Mouse (Mus musculus) gastrocnemius, postnatal 14 days (tissue): ENCODE results near the gene Tspan8. TPM values are rescaled to one million over a fixed set of nuclear protein-coding genes. Genes with fewer than 3 reads are reported as not detected.
A peak's percentile ranks its signal among the peaks of the same experiment; 100 is the strongest.
"Not testable (repeated sequence)": the region's sequence is repeated elsewhere in the genome, so short reads cannot be mapped to it uniquely, and the experiment has no call there.

Experiments used
- DNase-seq: peaks from one replicate; pipeline ENCODE4 v3.0.0; 2021; ENCODE audit warnings: mixed read lengths
- intact Hi-C: fragments of 180-260 bp; cut with DNase I; formaldehyde crosslinking; loops from one replicate; pipeline ENCODE4 v1.15.1; 2025; ENCODE audit warnings: low total_unique reads
- long read RNA-seq, 2 experiments: library from polyadenylated mRNA; stranded (forward); transcript quantifications; one replicate each; pipeline ENCODE4 v2.0.0; 2021
- total RNA-seq, 2 experiments: library from RNA; stranded (reverse); gene quantifications; 2 replicates each; pipeline ENCODE4 v1.2.3; 2021

Gene Tspan8
- total RNA-seq, result 10 to 100 TPM; 30.9 to 34.9 TPM
- long read RNA-seq, experiment 1, transcript Tspan8-202 (9 exons, 1,156 nt), result major isoform, 14 of 21 reads
- long read RNA-seq, experiment 1, partial matches to known transcripts, result 0 of 21 reads
- long read RNA-seq, experiment 1, other reads (novel, unspliced or antisense), result 2 of 21 reads
- long read RNA-seq, experiment 2, transcript Tspan8-201 (8 exons, 1,244 nt), result minor isoform, 7 of 29 reads
- long read RNA-seq, experiment 2, transcript Tspan8-202 (9 exons, 1,156 nt), result major isoform, 19 of 29 reads
- long read RNA-seq, experiment 2, partial matches to known transcripts, result 1 of 29 reads
- long read RNA-seq, experiment 2, other reads (novel, unspliced or antisense), result 0 of 29 reads

- intact Hi-C loops, result no loop called here
- DNase-seq, result no peak
Observed at GRCm38 (mm10) chr10:115816511-115816910, at the start of gene Tspan8. Gene Tspan8, plus strand, starts transcription at chr10:115816832.

- intact Hi-C loops, result no loop called here
- DNase-seq, result no peak
Observed at GRCm38 (mm10) chr10:115770032-115770431, 46.6 kb upstream of the Tspan8 start.

- intact Hi-C loops, result no loop called here
- no peak for DNase-seq
Observed at GRCm38 (mm10) chr10:115774451-115774850, 42.2 kb upstream of the Tspan8 start.

GRCm38 (mm10) chr10:115775945-115776905 is 40.4 kb upstream of the Tspan8 start:
- peak; percentile 36 for DNase-seq

GRCm38 (mm10) chr10:115777366-115777765 is 39.3 kb upstream of the Tspan8 start:
- intact Hi-C loops, result no loop called here
- DNase-seq, result no peak

More at GRCm38 (mm10) chr10:115775945-115776905, 40.4 kb upstream of the Tspan8 start:
- intact Hi-C loops, result no loop called here

GRCm38 (mm10) chr10:115778624-115779023 is 38.0 kb upstream of the Tspan8 start:
- DNase-seq, result peak; percentile 13
- intact Hi-C loops, result no loop called here

GRCm38 (mm10) chr10:115780239-115781016 is 36.2 kb upstream of the Tspan8 start:
- intact Hi-C loops, result no loop called here
- no peak for DNase-seq

- intact Hi-C loops, result no loop called here
- DNase-seq, result no peak
Observed at GRCm38 (mm10) chr10:115783232-115783631, 33.4 kb upstream of the Tspan8 start.

GRCm38 (mm10) chr10:115790788-115791187 is 25.8 kb upstream of the Tspan8 start:
- DNase-seq, result no peak
- intact Hi-C loops, result no loop called here

GRCm38 (mm10) chr10:115796072-115796788 is 20.4 kb upstream of the Tspan8 start:
- intact Hi-C loops, result no loop called here
- no peak for DNase-seq

- DNase-seq, result no peak
- intact Hi-C loops, result no loop called here
Observed at GRCm38 (mm10) chr10:115801464-115801863, 15.2 kb upstream of the Tspan8 start.

- intact Hi-C loops, result not testable (repeated sequence)
Observed at GRCm38 (mm10) chr10:115803013-115803412, 13.6 kb upstream of the Tspan8 start.

GRCm38 (mm10) chr10:115803765-115804164 is 12.9 kb upstream of the Tspan8 start:
- no peak for DNase-seq
- intact Hi-C loops, result no loop called here

More at GRCm38 (mm10) chr10:115803013-115803412, 13.6 kb upstream of the Tspan8 start:
- not testable (repeated sequence) for DNase-seq

GRCm38 (mm10) chr10:115805987-115806386 is 10.6 kb upstream of the Tspan8 start:
- intact Hi-C loops, result no loop called here
- no peak for DNase-seq

- DNase-seq, result no peak
Observed at GRCm38 (mm10) chr10:115809169-115809568, 7.5 kb upstream of the Tspan8 start.

GRCm38 (mm10) chr10:115811519-115811918 is 5.1 kb upstream of the Tspan8 start:
- no peak for DNase-seq
- intact Hi-C loops, result no loop called here

More at GRCm38 (mm10) chr10:115809169-115809568, 7.5 kb upstream of the Tspan8 start:
- intact Hi-C loops, result no loop called here

GRCm38 (mm10) chr10:115814878-115815277 is 1.8 kb upstream of the Tspan8 start:
- DNase-seq, result no peak

GRCm38 (mm10) chr10:115817056-115817724 is 558 bp downstream of the Tspan8 start:
- no peak for DNase-seq
- intact Hi-C loops, result no loop called here

More at GRCm38 (mm10) chr10:115814878-115815277, 1.8 kb upstream of the Tspan8 start:
- intact Hi-C loops, result no loop called here
